ENCODE assay signal across 7 mouse cellular contexts in the genomic region with DNA sequence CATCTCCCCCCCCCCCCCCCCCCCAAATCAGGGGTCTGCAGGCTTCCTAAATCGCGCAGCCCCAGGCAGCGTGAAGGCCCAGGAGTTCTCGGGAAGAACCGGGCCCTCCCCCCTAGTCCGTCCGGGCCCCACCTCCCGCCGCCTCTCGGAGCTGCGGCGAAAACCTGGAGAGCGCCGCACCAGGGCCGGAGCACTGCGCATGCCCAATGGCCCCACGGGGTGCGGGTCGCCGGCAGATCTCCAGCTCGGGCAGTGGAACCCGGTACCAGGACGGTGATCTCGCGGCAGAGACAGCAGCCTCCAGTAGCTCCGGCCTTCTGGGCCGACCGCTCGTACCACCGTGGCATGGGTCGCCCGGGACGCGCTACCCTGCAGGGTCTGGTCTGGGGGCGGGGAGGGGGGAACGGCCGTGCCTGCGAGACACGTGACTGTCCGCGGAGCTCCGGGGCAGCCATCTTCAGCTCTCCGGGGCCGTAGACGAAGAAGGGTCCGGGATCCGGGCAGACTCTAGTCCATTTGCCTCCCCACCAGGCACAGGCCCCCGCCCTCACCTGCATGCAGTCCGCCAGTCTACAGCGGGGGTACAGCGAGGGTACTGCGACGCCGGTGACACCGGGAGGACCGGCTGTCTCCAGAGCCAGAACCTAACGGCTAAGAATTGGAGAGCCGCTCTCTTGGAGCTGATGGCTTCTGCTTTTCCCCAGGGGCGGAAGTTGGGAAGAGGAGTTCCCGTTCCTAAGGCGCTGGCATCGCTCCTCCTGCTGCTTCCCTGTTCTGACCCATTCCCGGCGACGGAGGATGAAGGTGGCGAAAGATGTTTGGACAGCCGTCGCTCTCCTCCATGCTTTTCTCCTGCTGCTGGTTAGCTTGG. TPM values are rescaled to one million over a fixed set of nuclear protein-coding genes. Genes with fewer than 3 reads are reported as not detected.
DNase-seq lines count a peak whose midpoint lies in the region; ATAC-seq and TF ChIP-seq lines count a peak whose summit lies in the region.

A gene (minus strand): TSS at position 714 of the 871 bp plus-strand sequence.

- H3K9ac ChIP-seq in embryonic facial prominence, embryonic 11.5 days (replicated peaks; ENCODE audit: low read length), result peak within 1 kb of the TSS; percentile 87
- H3K9ac ChIP-seq in intestine, postnatal 0 days (ENCODE audit: low read depth, low read length), result peak within 1 kb of the TSS; percentile 70
- H3K9ac ChIP-seq in midbrain, embryonic 12.5 days (replicated peaks), result peak within 1 kb of the TSS; percentile 83

- 3% methylated on average over 65 of the region's 68 CpGs for WGBS in embryonic facial prominence, embryonic 11.5 days
- 1% methylated on average over 66 of the region's 68 CpGs for WGBS in intestine, postnatal 0 days
- WGBS in limb, embryonic 10.5 days, result 2% methylated on average over 67 of the region's 68 CpGs
- 2% methylated on average over 63 of the region's 68 CpGs for WGBS in midbrain, embryonic 12.5 days
- 2% methylated on average over 68 of the region's 68 CpGs for WGBS in small intestine, adult 2 months

- peak within 1 kb of the TSS; percentile 79 for H3K27ac ChIP-seq in embryonic facial prominence, embryonic 11.5 days (replicated peaks; ENCODE audit: low read depth, low read length)
- H3K27ac ChIP-seq in intestine, postnatal 0 days (ENCODE audit: low read depth, low read length), result peak within 1 kb of the TSS; percentile 87
- H3K27ac ChIP-seq in limb, embryonic 10.5 days, result peak within 1 kb of the TSS; percentile 95
- peak within 1 kb of the TSS; percentile 95 for H3K27ac ChIP-seq in midbrain, embryonic 12.5 days (replicated peaks)
- H3K27ac ChIP-seq in small intestine, adult 2 months (ENCODE audit: insufficient read depth, low read depth, low read length), result peak within 1 kb of the TSS; percentile 93

- peak within 1 kb of the TSS; percentile 97 for H3K4me2 ChIP-seq in embryonic facial prominence, embryonic 11.5 days (ENCODE audit: low read depth, low read length)
- peak within 1 kb of the TSS; percentile 97 for H3K4me2 ChIP-seq in intestine, postnatal 0 days (replicated peaks; ENCODE audit: low read depth)
- peak within 1 kb of the TSS; percentile 80 for H3K4me2 ChIP-seq in midbrain, embryonic 12.5 days (replicated peaks)

- TF ChIP-seq POLR2A in small intestine, adult 2 months (IDR thresholded peaks at IDR 0.05; ENCODE audit: low read depth, low read length), result peak; percentile 35

- no peaks in the 10 kb centered on the region for H3K27me3 ChIP-seq in embryonic facial prominence, embryonic 11.5 days (ENCODE audit: control insufficient read depth, insufficient read depth, low read length)
- H3K27me3 ChIP-seq in intestine, postnatal 0 days (replicated peaks; ENCODE audit: control insufficient read depth, insufficient read depth, low read length), result no peaks in the 10 kb centered on the region
- peaks cover 10% of the 10 kb centered on the region for H3K27me3 ChIP-seq in limb, embryonic 10.5 days (ENCODE audit: low read depth, poor library complexity, severe bottlenecking)
- peaks cover 8% of the 10 kb centered on the region; the same call in 1 of the 2 replicates for H3K27me3 ChIP-seq in midbrain, embryonic 12.5 days
- 0 out of 2 replicates have a peak, but pooled peaks cover 2% of the 10 kb centered on the region for H3K27me3 ChIP-seq in small intestine, adult 2 months (ENCODE audit: control insufficient read depth, insufficient read depth, low read length)

- ATAC-seq in embryonic facial prominence, embryonic 11.5 days (replicated peaks; ENCODE audit: insufficient number of reproducible peaks, low FRiP score, low TSS enrichment, low read depth), result peak; percentile 96
- peak; percentile 69 for ATAC-seq in granulocyte monocyte progenitor cell, adult 5-6 weeks (replicated peaks; ENCODE audit: poor library complexity, severe bottlenecking)
- peak; percentile 88 for ATAC-seq in intestine, postnatal 0 days
- peak; percentile 94 for ATAC-seq in midbrain, embryonic 12.5 days (ENCODE audit: low FRiP score, low read depth)

- peak within 1 kb of the TSS; percentile 87 for H3K4me3 ChIP-seq in embryonic facial prominence, embryonic 11.5 days (ENCODE audit: low read depth, low read length)
- H3K4me3 ChIP-seq in intestine, postnatal 0 days (ENCODE audit: low read depth, low read length), result peak within 1 kb of the TSS; percentile 76
- peak within 1 kb of the TSS; percentile 85 for H3K4me3 ChIP-seq in limb, embryonic 10.5 days
- H3K4me3 ChIP-seq in midbrain, embryonic 12.5 days, result peak within 1 kb of the TSS; percentile 74
- H3K4me3 ChIP-seq in small intestine, adult 2 months (ENCODE audit: low read depth, low read length), result peak within 1 kb of the TSS; percentile 92

- DNase-seq in adrenal gland, postnatal 25 days, result peak; percentile 96
- peak; percentile 96 for DNase-seq in embryonic facial prominence, embryonic 11.5 days (ENCODE audit: low spot score)
- peak; percentile 96 for DNase-seq in limb, embryonic 10.5 days (ENCODE audit: low spot score)

- H3K36me3 ChIP-seq in embryonic facial prominence, embryonic 11.5 days (replicated peaks; ENCODE audit: control insufficient read depth, insufficient read depth, low read depth, low read length), result no peaks in the 10 kb centered on the region
- no peaks in the 10 kb centered on the region for H3K36me3 ChIP-seq in intestine, postnatal 0 days (ENCODE audit: control insufficient read depth, insufficient read depth)
- H3K36me3 ChIP-seq in limb, embryonic 10.5 days, result peaks cover 6% of the 10 kb centered on the region
- no peaks in the 10 kb centered on the region; the same call in 1 of the 2 replicates for H3K36me3 ChIP-seq in midbrain, embryonic 12.5 days
- no peaks in the 10 kb centered on the region for H3K36me3 ChIP-seq in small intestine, adult 2 months (ENCODE audit: control insufficient read depth, insufficient read depth, low read length)

- peak; percentile 16; the same call in 1 of the 2 replicates for TF ChIP-seq CTCF in intestine, postnatal 0 days (IDR thresholded peaks at IDR 0.05; ENCODE audit: low read depth)
- no peak for TF ChIP-seq CTCF in small intestine, adult 2 months (IDR thresholded peaks at IDR 0.05; ENCODE audit: extremely low read depth, insufficient read length, insufficient replicate concordance, low read depth, low read length)

- no peaks in the 10 kb centered on the region for H3K4me1 ChIP-seq in embryonic facial prominence, embryonic 11.5 days (ENCODE audit: control insufficient read depth, insufficient read depth, low read length)
- peaks cover 8% of the 10 kb centered on the region for H3K4me1 ChIP-seq in intestine, postnatal 0 days (replicated peaks; ENCODE audit: control insufficient read depth, insufficient read depth, low read length)
- H3K4me1 ChIP-seq in limb, embryonic 10.5 days, result peaks cover 31% of the 10 kb centered on the region
- H3K4me1 ChIP-seq in midbrain, embryonic 12.5 days, result peaks cover 16% of the 10 kb centered on the region
- H3K4me1 ChIP-seq in small intestine, adult 2 months (ENCODE audit: control insufficient read depth, insufficient read depth, insufficient read length, low read length), result peaks cover 10% of the 10 kb centered on the region

- no peaks in the 10 kb centered on the region for H3K9me3 ChIP-seq in embryonic facial prominence, embryonic 11.5 days (replicated peaks; ENCODE audit: control insufficient read depth, low read length)
- H3K9me3 ChIP-seq in intestine, postnatal 0 days (ENCODE audit: control insufficient read depth), result no peaks in the 10 kb centered on the region
- H3K9me3 ChIP-seq in limb, embryonic 10.5 days (replicated peaks), result no peaks in the 10 kb centered on the region
- no peaks in the 10 kb centered on the region for H3K9me3 ChIP-seq in midbrain, embryonic 12.5 days

RNA-seq across cellular contexts. Expression of the gene that starts here (rescaled TPM):
- 87.0 and 93.2 TPM in 2 replicates for total RNA-seq in adrenal gland, postnatal 25 days (2021)
- polyA plus RNA-seq in embryonic facial prominence, embryonic 11.5 days (2014; fragmentation: Nextera tagmentation; extraction: Ambion mirVana), result 12.2 and 15.3 TPM in 2 replicates
- 14.6 and 21.0 TPM in 2 replicates for total RNA-seq in granulocyte monocyte progenitor cell, adult 5-6 weeks (2014; fragmentation: Nextera tagmentation)
- 13.2 and 18.1 TPM in 2 replicates for total RNA-seq in granulocyte monocyte progenitor cell, adult 5-6 weeks (2017)
- 18.6 and 23.6 TPM in 2 replicates for polyA plus RNA-seq in intestine, postnatal 0 days (2015; fragmentation: Nextera tagmentation; extraction: Ambion mirVana)
- 14.3 and 15.7 TPM in 2 replicates for polyA plus RNA-seq in limb, embryonic 10.5 days (2016; fragmentation: Nextera tagmentation; extraction: Ambion mirVana)
- polyA plus RNA-seq in midbrain, embryonic 12.5 days (2016; fragmentation: Nextera tagmentation; extraction: Ambion mirVana), result 13.4 and 15.1 TPM in 2 replicates
- 4.3 and 7.5 TPM in 2 replicates for polyA plus RNA-seq in small intestine, adult 2 months (2012; rRNA removed)

Comparison
In these comparisons a context has a peak if more than half of its experiments do, and no peak if none do; other contexts are left out.
1. Peak in every context shown above with its lines: DNase-seq, ATAC-seq, H3K4me3 ChIP-seq and H3K27ac ChIP-seq.